Mouse (Mus musculus) midbrain, postnatal 0 days (tissue): ENCODE data around the gene Chpt1. TPM values are rescaled to one million over a fixed set of nuclear protein-coding genes. Genes with fewer than 3 reads are reported as not detected.

Experiments
- ATAC-seq: fragments of 200-750 bp; cut with Nextera tagmentation; 2 replicates; pipeline ENCODE4 v1.8.0; 2017; ENCODE audit warnings: moderate number of reproducible peaks, mild to moderate bottlenecking, moderate TSS enrichment, moderate library complexity; ENCODE audit not compliant: low FRiP score
- DNase-seq: peaks from one replicate; pipeline ENCODE4 v3.0.0-alpha.2; 2015; ENCODE audit warnings: low spot score
- H3K27ac ChIP-seq: fragments of 300-500 bp; sonication (generic); 2 replicates; pipeline ENCODE4 v1.5.1; 2014; ENCODE audit warnings: low read depth, mild to moderate bottlenecking, low read length, mixed read lengths
- H3K27me3 ChIP-seq: fragments of 300-500 bp; sonication (generic); 2 replicates; pipeline ENCODE4 v1.6.1; 2014; ENCODE audit warnings: low read length, control low read depth, mixed read lengths; ENCODE audit not compliant: insufficient read depth
- H3K36me3 ChIP-seq: fragments of 300-500 bp; sonication (generic); 2 replicates; pipeline ENCODE4 v1.6.1; 2014; ENCODE audit warnings: low read length, control low read depth, mixed read lengths; ENCODE audit not compliant: insufficient read depth
- H3K4me1 ChIP-seq: fragments of 300-500 bp; sonication (generic); 2 replicates; pipeline ENCODE4 v1.6.1; 2014; ENCODE audit warnings: mild to moderate bottlenecking, control low read depth, antibody characterized with exemption, low read length, mixed read lengths; ENCODE audit not compliant: insufficient read depth
- H3K4me2 ChIP-seq: fragments of 300-500 bp; sonication (generic); 2 replicates; pipeline ENCODE4 v1.6.1; 2014; ENCODE audit warnings: low read depth, mild to moderate bottlenecking, low read length, mixed read lengths; ENCODE audit not compliant: poor library complexity, severe bottlenecking
- H3K4me3 ChIP-seq: fragments of 300-500 bp; sonication (generic); 2 replicates; pipeline ENCODE4 v1.5.1; 2014; ENCODE audit warnings: low read depth, mild to moderate bottlenecking, low read length, moderate library complexity
- H3K9ac ChIP-seq: fragments of 300-500 bp; sonication (generic); replicated peaks from 2 replicates; pipeline ENCODE4 v1.6.1; 2014; ENCODE audit warnings: mild to moderate bottlenecking, low read length, moderate library complexity, mixed read lengths; ENCODE audit not compliant: poor library complexity, severe bottlenecking
- H3K9me3 ChIP-seq: fragments of 300-500 bp; sonication (generic); 2 replicates; pipeline ENCODE4 v1.6.1; 2016; ENCODE audit warnings: low read length, control low read depth
- CTCF ChIP-seq: IDR thresholded peaks from 2 replicates; pipeline ENCODE4 v1.5.1; 2016; ENCODE audit warnings: antibody characterized with exemption, mild to moderate bottlenecking
- WGBS: fragments of 180-500 bp; shearing (Covaris S2); extraction: QIAGEN DNeasy Blood & Tissue Kit; methylation state at CpG from one replicate; pipeline ENCODE4 v1.1.7; 2014; 5-methylcytosine and 5-hydroxymethylcytosine counted together
- polyA plus RNA-seq: library from polyadenylated mRNA; unstranded; fragments of >200 nt; fragmentation: Nextera tagmentation; extraction: Ambion mirVana; gene quantifications from 2 replicates; pipeline ENCODE4 v1.2.1, GENCODE M21; 2015
- total RNA-seq: library from RNA; depleted of rRNA; stranded (reverse); fragments of >200 nt; gene quantifications from 2 replicates; pipeline ENCODE4 v1.2.3, GENCODE M21; 2014

The Chpt1 gene
- total and polyA plus RNA-seq, 2 experiments from 2014 or later: 26.9 to 27.2 TPM

- no peaks in the 10 kb centered on the region for H3K27me3 ChIP-seq
- no peak overlapping the region for H3K4me2 ChIP-seq
- TF ChIP-seq CTCF: no peak
- no peak overlapping the region for H3K9ac ChIP-seq
- H3K36me3 ChIP-seq: no peaks in the 10 kb centered on the region
- no peak overlapping the region for H3K27ac ChIP-seq
- no peaks in the 10 kb centered on the region for H3K4me1 ChIP-seq
- DNase-seq (no peak), ATAC-seq (no peak)
- no peaks in the 10 kb centered on the region for H3K9me3 ChIP-seq
- 43% methylated on average over 6 of the region's 6 CpGs for WGBS
- H3K4me3 ChIP-seq: no peak overlapping the region
These were observed 46.1 kb downstream of the Chpt1 start for GRCm38 (mm10) chr10:88457816-88458215.

- WGBS: 76% methylated on average over 6 of the region's 6 CpGs
- no peak for TF ChIP-seq CTCF
- no peak for DNase-seq
- no peak for ATAC-seq
- Histone ChIP-seq H3K27me3 (no peaks in the 10 kb centered on the region), H3K27ac (no peak overlapping the region), H3K9ac (no peak overlapping the region), H3K4me2 (no peak overlapping the region), H3K4me1 (no peaks in the 10 kb centered on the region), H3K9me3 (no peaks in the 10 kb centered on the region), H3K4me3 (no peak overlapping the region), H3K36me3 (no peaks in the 10 kb centered on the region)
These were observed 51.9 kb downstream of the Chpt1 start for GRCm38 (mm10) chr10:88451990-88452389.

- no peaks in the 10 kb centered on the region for H3K27me3 ChIP-seq
- ATAC-seq (0 out of 2 replicates have a peak, but pooled peaks have one; percentile 47), DNase-seq (peak; percentile 91)
- WGBS: 59% methylated on average over 2 of the region's 2 CpGs
- no peaks in the 10 kb centered on the region for H3K9me3 ChIP-seq
- peaks cover 7% of the 10 kb centered on the region; the same call in 1 of the 2 replicates for H3K36me3 ChIP-seq
- no peak overlapping the region for H3K4me2 ChIP-seq
- H3K27ac ChIP-seq: no peak overlapping the region
- no peaks in the 10 kb centered on the region for H3K4me1 ChIP-seq
- H3K4me3 ChIP-seq: no peak overlapping the region
- H3K9ac ChIP-seq: no peak overlapping the region
- TF ChIP-seq CTCF: no peak
These were observed 52.7 kb downstream of the Chpt1 start for GRCm38 (mm10) chr10:88451221-88451620.

GRCm38 (mm10) chr10:88441224-88441623 is 62.6 kb downstream of the Chpt1 start:
- DNase-seq (no peak), ATAC-seq (no peak)
- TF ChIP-seq CTCF: no peak
- Histone ChIP-seq H3K4me1 (no peaks in the 10 kb centered on the region), H3K27ac (no peak overlapping the region), H3K36me3 (peaks cover 31% of the 10 kb centered on the region), H3K27me3 (no peaks in the 10 kb centered on the region), H3K9ac (no peak overlapping the region), H3K9me3 (no peaks in the 10 kb centered on the region), H3K4me3 (no peak overlapping the region), H3K4me2 (no peak overlapping the region)
- WGBS: 93% methylated on average over 6 of the region's 6 CpGs

GRCm38 (mm10) chr10:88427998-88428397 is 75.9 kb downstream of the Chpt1 start:
- Histone ChIP-seq H3K4me1 (no peaks in the 10 kb centered on the region), H3K27me3 (no peaks in the 10 kb centered on the region), H3K9me3 (no peaks in the 10 kb centered on the region), H3K27ac (no peak overlapping the region), H3K4me2 (no peak overlapping the region), H3K36me3 (peaks cover 39% of the 10 kb centered on the region), H3K9ac (no peak overlapping the region), H3K4me3 (no peak overlapping the region)
- no peak for ATAC-seq
- DNase-seq: no peak
- 94% methylated on average over 6 of the region's 6 CpGs for WGBS
- TF ChIP-seq CTCF: no peak

GRCm38 (mm10) chr10:88426896-88427295 is 77.0 kb downstream of the Chpt1 start:
- Histone ChIP-seq H3K36me3 (peaks cover 39% of the 10 kb centered on the region), H3K4me2 (no peak overlapping the region), H3K9ac (no peak overlapping the region), H3K4me3 (no peak overlapping the region), H3K4me1 (no peaks in the 10 kb centered on the region), H3K9me3 (no peaks in the 10 kb centered on the region), H3K27me3 (no peaks in the 10 kb centered on the region), H3K27ac (no peak overlapping the region)
- ATAC-seq (no peak), DNase-seq (no peak)
- 56% methylated on average over 5 of the region's 5 CpGs for WGBS
- TF ChIP-seq CTCF: no peak
